Mouse (Mus musculus) liver, adult 10 weeks (tissue): Measurements from ENCODE around the gene Matk. TPM values are rescaled to one million over a fixed set of nuclear protein-coding genes. Genes with fewer than 3 reads are reported as not detected.

ENCODE experiments used
- polyA plus RNA-seq: library from polyadenylated mRNA; stranded (reverse); fragments of 350-450 nt; fragmentation: Illumina TruSeq; extraction: RNeasy Lipid Tissue Mini Kit (QIAGEN cat#74804); gene quantifications from one replicate; pipeline ENCODE4 v1.2.3, GENCODE M21; 2014; ENCODE audit warnings: low read depth, low replicate concordance

Gene Matk
- not detected for polyA plus RNA-seq

GRCm38 (mm10) chr10:81252424-81253419 is at the start of gene Matk:
TSS of gene Matk (plus strand) at chr10:81252935.

DNA sequence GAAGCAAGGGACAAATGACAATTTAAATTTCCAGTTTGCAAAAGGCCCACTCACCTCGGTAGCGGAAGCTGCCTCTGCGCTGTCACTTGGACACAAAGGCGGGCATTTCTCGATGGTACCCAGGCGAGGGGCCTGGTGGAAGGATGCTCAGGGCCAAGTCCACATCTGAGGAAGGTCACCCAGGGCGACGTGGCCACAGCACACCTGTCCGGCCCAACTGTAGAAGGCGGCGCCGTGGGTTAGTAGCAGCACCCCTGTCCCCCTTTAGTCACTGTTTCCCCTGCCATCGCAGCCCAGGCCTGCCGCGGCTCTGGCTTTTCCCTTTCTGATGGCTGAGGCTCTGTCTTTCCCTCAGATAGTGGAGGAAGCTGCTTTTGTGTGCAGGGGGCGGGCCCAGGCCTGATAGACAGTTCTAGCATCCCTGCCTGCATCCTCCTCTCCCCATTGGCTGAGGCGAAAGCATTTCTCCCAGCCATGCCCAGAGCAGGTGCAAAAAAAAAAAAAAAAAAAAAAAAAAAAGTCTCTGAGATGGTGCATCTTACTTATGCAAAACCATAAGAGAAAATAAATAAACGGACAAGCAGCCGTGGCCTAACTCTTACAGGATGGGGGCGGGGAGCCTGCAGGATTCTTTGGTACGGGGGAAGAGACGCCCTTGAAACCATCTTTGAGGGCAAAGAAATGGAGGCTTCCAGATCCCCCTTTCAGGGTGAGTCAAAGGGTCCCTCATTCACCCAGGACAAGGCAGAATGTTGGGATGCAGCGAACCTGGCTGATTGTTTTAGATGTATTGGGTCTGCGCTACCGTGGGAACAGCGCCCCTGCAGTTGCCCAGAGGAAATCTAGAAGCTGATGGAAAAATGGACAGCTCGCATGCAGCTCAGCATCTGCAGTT is 22.1 kb upstream of the Matk start, which contains the start of gene Atcay:
Gene Atcay, minus strand, starts transcription at position 396 of the 895 bp plus-strand sequence.

GRCm38 (mm10) chr10:81232580-81233225 is 20.0 kb upstream of the Matk start, which contains the start of gene Zfr2:
TSS of gene Zfr2 (plus strand) at chr10:81233155.

GRCm38 (mm10) chr10:81266211-81267105 is 13.7 kb downstream of the Matk start, which contains the start of the genes Mrpl54 and Apba3:
TSS of gene Mrpl54 (minus strand) at chr10:81266934.
TSS of gene Apba3 (plus strand) at chr10:81266960.

DNA sequence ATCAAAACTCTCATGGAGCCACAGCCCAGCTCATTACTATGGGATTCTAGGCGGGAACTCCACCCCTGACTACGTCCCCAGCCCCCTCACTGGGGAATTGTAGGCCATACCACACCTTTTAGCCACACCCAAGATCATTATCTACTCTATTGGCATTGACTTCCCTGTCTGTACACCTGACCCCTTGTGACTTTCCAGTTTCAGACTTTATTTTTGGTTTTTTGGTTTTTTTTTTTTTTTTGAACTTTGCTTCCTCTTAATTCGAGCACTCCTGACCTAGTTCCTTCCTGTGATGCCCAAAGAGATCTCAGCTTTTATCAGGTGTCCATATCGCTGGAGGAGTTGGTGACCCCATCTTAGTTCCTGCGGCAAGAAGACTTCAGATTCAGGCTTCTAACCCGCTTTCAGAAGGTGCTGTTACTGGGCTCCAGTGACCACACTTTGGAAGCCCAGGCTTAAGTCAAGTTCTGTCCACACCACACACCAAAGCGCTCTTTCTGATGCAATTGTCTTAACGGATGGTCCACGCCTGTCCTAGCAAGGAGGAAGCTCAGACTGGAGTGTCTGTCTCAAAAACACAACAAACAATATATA is 38.9 kb downstream of the Matk start, which contains the start of gene Tjp3:
Gene Tjp3, minus strand, starts transcription at position 71 of the 594 bp plus-strand sequence.

DNA sequence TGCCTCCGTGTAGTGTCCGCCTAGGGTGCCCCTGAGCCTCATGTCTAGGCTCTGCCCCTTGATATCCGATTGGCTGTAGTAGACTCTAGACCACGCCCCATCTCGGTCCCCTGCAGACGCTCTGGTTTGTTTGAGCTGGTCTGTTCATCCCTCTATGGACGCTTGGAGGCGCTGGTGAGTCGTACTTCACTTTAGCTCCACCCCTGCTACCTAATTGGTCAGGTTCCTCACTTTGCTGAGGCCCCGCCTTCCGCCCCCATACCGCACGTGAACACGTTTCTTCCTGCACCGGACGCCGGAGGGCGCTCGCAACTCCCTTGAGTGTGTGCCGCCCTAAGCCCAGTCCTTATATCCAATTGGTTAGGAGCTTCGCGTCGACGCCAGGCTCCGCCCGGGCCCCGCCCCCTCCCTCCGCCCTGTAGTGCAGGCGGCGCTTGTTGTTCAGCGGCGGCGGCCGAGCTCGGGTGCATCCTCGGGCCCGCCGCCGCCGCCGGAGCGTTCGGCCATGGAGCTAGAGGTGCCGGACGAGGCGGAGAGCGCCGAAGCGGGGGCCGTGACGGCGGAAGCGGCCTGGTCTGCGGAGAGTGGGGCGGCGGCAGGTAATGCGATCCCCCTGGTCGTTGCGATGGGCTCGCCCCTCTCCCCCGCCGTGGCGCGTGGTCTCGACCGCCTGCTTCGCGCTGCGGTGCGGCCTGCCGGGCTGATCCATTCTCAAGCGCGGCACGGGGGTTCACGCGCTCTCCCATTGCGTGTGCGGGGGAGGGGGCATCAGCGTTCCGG is 40.0 kb downstream of the Matk start, which contains the start of gene Pip5k1c:
Gene Pip5k1c, plus strand, starts transcription at position 410 of the 780 bp plus-strand sequence.

Other genes starting within 250 kb of the Matk start
- gene Gng7, start 238.0 kb upstream of the Matk start, polyA plus RNA-seq, result 0.21 TPM
- gene Diras1, start 227.3 kb upstream of the Matk start, polyA plus RNA-seq, result not detected
- gene Slc39a3, start 215.5 kb upstream of the Matk start, polyA plus RNA-seq, result 0.29 TPM
- 2.6 TPM for gene Sgta, start 192.8 kb upstream of the Matk start, polyA plus RNA-seq
- gene Thop1, start 182.9 kb upstream of the Matk start, polyA plus RNA-seq, result 0.37 TPM
- 52.3 TPM for gene Creb3l3, start 154.1 kb upstream of the Matk start, polyA plus RNA-seq
- gene Map2k2, start 147.0 kb upstream of the Matk start, polyA plus RNA-seq, result 3.6 TPM
- 6.0 TPM for gene Zbtb7a, start 117.7 kb upstream of the Matk start, polyA plus RNA-seq
- 0.61 TPM for gene Pias4, start 85.0 kb upstream of the Matk start, polyA plus RNA-seq
- gene Eef2, start 76.3 kb upstream of the Matk start, polyA plus RNA-seq, result 34.4 TPM
- not detected for gene Dapk3, start 69.9 kb upstream of the Matk start, polyA plus RNA-seq
- gene 4930442H23Rik, start 69.1 kb upstream of the Matk start, polyA plus RNA-seq, result not detected
- gene Nmrk2, start 50.9 kb upstream of the Matk start, polyA plus RNA-seq, result not detected
- not detected for gene Atcay, start 22.1 kb upstream of the Matk start, polyA plus RNA-seq
- gene Zfr2, start 19.8 kb upstream of the Matk start, polyA plus RNA-seq, result not detected
- gene Mrpl54, start 14.0 kb downstream of the Matk start, polyA plus RNA-seq, result 4.6 TPM
- 1.1 TPM for gene Apba3, start 14.0 kb downstream of the Matk start, polyA plus RNA-seq
- 1.4 TPM for gene Tjp3, start 38.6 kb downstream of the Matk start, polyA plus RNA-seq
- 1.0 TPM for gene Pip5k1c, start 40.0 kb downstream of the Matk start, polyA plus RNA-seq
- 0.24 TPM for gene Cactin, start 68.2 kb downstream of the Matk start, polyA plus RNA-seq
- not detected for gene Tbxa2r, start 75.8 kb downstream of the Matk start, polyA plus RNA-seq
- gene Gipc3, start 90.3 kb downstream of the Matk start, polyA plus RNA-seq, result not detected
- gene Hmg20b, start 97.5 kb downstream of the Matk start, polyA plus RNA-seq, result 4.2 TPM
- 0.24 TPM for gene Mfsd12, start 104.6 kb downstream of the Matk start, polyA plus RNA-seq
- gene 4930404N11Rik, start 112.9 kb downstream of the Matk start, polyA plus RNA-seq, result not detected
- gene Fzr1, start 125.6 kb downstream of the Matk start, polyA plus RNA-seq, result 0.34 TPM
- gene Dohh, start 131.5 kb downstream of the Matk start, polyA plus RNA-seq, result not detected
- gene Gm48551, start 131.5 kb downstream of the Matk start, polyA plus RNA-seq, result not detected
- gene Gm48552, start 136.1 kb downstream of the Matk start, polyA plus RNA-seq, result not detected
- gene Smim24, start 140.1 kb downstream of the Matk start, polyA plus RNA-seq, result not detected
- 14.6 TPM for gene Nfic, start 202.7 kb downstream of the Matk start, polyA plus RNA-seq
- gene Celf5, start 229.8 kb downstream of the Matk start, polyA plus RNA-seq, result not detected
- 1.6 TPM for gene Ncln, start 243.5 kb downstream of the Matk start, polyA plus RNA-seq
- not detected for gene S1pr4, start 247.2 kb downstream of the Matk start, polyA plus RNA-seq